Mouse (Mus musculus): Measurements from ENCODE around the gene Bdnf.

GRCm38 (mm10) chr2:109749964-109750363 lies 75.5 kb downstream of the Bdnf start:
- TF ChIP-seq CTCF (IDR thresholded peaks at IDR 0.05) (no peak), EP300 (IDR thresholded peaks at IDR 0.05) (no peak)
